Comparison of ENCODE assay signal across 24 mouse cellular contexts in genomic region chr6:89095911-89096310, GRCm38 (mm10).
"Had no signal": no experiment of that assay in that cellular context is flagged by ENCODE, and none has a peak within 500 bp of the region (broad histone marks: within the 10 kb centered on the region; RNA-seq: fewer than 3 reads in every experiment).

No protein-coding gene starts in this region.

- H3K27me3 ChIP-seq: heart, embryonic 13.5 days; heart, embryonic 15.5 days; hindbrain, embryonic 12.5 days; limb, embryonic 12.5 days; liver, embryonic 13.5 days; liver, embryonic 15.5 days had no signal

- H3K4me3 ChIP-seq: gastrocnemius, adult 2 months; heart, adult 2 months; heart, embryonic 13.5 days; heart, embryonic 15.5 days; hindbrain, embryonic 10.5 days; hindbrain, embryonic 12.5 days; layer of hippocampus, adult 2 months; left cerebral cortex, adult 2 months; limb, embryonic 10.5 days; limb, embryonic 12.5 days; liver, embryonic 13.5 days; liver, embryonic 15.5 days had no signal

- H3K4me1 ChIP-seq: hindbrain, embryonic 12.5 days; limb, embryonic 10.5 days; limb, embryonic 12.5 days; liver, embryonic 13.5 days; liver, embryonic 15.5 days had no signal

- H3K27ac ChIP-seq: gastrocnemius, adult 2 months; heart, adult 2 months; heart, embryonic 13.5 days; heart, embryonic 15.5 days; hindbrain, embryonic 10.5 days; hindbrain, embryonic 12.5 days; hindbrain, embryonic 14.5 days; hindbrain, postnatal 0 days; layer of hippocampus, adult 2 months; left cerebral cortex, adult 2 months; limb, embryonic 10.5 days; limb, embryonic 12.5 days; liver, embryonic 13.5 days; liver, embryonic 15.5 days had no signal

- DNase-seq: gastrocnemius, adult 2 months; gastrocnemius, postnatal 10 days; gastrocnemius, postnatal 25 days; heart, adult 2 months; heart, postnatal 14 days; heart, postnatal 36 days; kidney, adult 11 months; kidney, adult 2 months; kidney, postnatal 10 days; kidney, postnatal 25 days; kidney, postnatal 4 days; liver; liver, embryonic 13.5 days had no signal

- H3K36me3 ChIP-seq: heart, embryonic 13.5 days; heart, embryonic 15.5 days; hindbrain, embryonic 10.5 days; hindbrain, embryonic 12.5 days; limb, embryonic 10.5 days; limb, embryonic 12.5 days; liver, embryonic 13.5 days; liver, embryonic 15.5 days had no signal
